Mouse (Mus musculus) pancreas, adult 10 weeks (tissue): ENCODE data around the gene Cdc5l. TPM values are rescaled to one million over a fixed set of nuclear protein-coding genes. Genes with fewer than 3 reads are reported as not detected.

ENCODE experiments used
- polyA plus RNA-seq: library from polyadenylated mRNA; stranded (reverse); fragments of 350-450 nt; fragmentation: Illumina TruSeq; extraction: RNeasy Lipid Tissue Mini Kit (QIAGEN cat#74804); gene quantifications from one replicate; pipeline ENCODE4 v1.2.3, GENCODE M21; 2015; ENCODE audit warnings: low read depth, low replicate concordance; ENCODE audit not compliant: insufficient read depth

Cdc5l gene
- 8.1 TPM for polyA plus RNA-seq

DNA sequence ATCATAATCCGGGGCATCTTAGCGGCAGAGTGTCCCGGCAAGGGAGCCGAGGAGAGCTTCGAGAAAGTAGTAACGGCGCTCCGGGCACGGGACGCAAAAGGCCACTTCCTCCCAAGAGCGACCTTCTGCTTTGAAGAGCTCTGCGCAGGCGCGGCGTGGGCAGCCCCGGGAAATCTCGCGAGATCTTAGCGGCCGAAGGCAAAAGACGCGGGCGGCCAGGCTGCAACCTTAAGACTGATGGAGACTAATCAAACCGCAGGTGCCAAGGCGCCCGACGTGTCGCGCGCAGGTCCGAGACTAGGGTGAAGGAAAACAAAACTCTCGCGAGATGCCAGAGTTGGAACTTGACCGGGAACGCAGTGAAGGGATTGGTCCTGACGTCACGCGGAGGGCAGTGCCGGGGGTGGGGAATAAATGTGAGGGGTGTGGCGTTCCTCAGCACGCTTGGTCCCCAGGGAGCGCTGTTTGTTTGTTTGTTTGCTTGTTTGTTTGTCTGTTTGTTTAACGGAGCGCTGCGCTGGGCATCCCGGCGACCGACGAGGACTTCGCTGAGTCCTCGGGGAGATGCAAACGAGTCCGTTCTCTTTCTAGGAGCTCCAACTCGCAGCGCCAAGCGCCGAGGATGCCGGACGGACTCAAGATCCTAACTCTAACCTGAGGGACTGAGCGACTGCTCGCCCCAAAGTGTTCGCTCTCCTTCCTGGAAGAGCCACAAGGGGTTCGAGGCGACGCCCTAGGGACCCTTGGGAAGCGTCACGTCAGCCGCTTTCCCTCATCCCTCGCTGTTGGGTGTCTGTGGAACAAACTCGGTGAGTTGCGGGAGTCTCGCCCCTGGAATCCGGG lies at the start of gene Cdc5l:
Gene Cdc5l, minus strand, starts transcription at position 319 of the 843 bp plus-strand sequence.

DNA sequence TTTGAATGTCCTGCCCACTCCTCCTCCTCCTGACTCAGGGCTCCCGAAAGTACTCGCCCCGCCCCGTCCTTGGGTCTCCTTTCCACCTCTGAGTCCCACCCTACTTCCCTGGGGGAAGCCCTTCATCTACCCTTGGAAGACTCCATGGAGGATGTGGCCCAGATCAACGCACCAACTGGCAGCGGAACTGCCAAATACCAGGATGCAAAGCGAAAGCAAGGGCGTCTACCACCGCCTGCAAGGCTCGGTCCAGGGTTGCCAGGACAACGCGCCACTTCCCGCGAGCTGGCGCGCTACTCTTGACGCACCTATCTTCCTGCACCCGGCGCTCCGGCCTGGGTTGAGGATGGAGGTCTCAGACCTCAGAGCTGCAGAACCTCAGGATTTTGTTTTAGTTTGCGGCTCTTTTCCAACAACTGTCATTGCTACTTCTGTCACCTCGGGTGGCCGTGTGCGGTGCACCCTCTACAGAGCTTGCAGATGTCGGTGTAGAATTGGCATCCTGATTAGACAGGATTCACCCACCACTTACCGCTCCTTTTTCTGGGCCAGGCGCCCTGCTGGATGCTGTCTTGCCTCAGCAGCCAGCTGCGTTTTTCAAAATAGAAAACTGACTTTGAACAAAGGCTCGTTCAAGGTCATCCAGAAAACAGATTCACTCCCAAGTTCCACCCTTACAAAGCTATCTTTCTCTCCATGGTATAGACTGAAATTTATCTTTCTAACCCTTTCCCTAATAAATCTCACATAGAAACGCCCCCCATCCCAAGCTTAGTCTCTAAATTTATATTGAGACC lies 41.3 kb upstream of the Cdc5l start, which contains the start of gene Spats1:
Gene Spats1, minus strand, starts transcription at position 747 of the 797 bp plus-strand sequence.

Other genes with a start within 250 kb of the Cdc5l start
- not detected for gene Spats1, start 41.7 kb upstream of the Cdc5l start, polyA plus RNA-seq
- 2.8 TPM for gene Aars2, start 73.1 kb upstream of the Cdc5l start, polyA plus RNA-seq
- gene Tcte1, start 89.7 kb upstream of the Cdc5l start, polyA plus RNA-seq = not detected
- not detected for gene Tmem151b, start 115.9 kb upstream of the Cdc5l start, polyA plus RNA-seq
- gene Nfkbie, start 122.0 kb upstream of the Cdc5l start, polyA plus RNA-seq = 1.4 TPM
- gene Slc35b2, start 130.1 kb upstream of the Cdc5l start, polyA plus RNA-seq = 11.9 TPM
- gene Hsp90ab1, start 139.5 kb upstream of the Cdc5l start, polyA plus RNA-seq = 166 TPM
- gene Slc29a1, start 165.9 kb upstream of the Cdc5l start, polyA plus RNA-seq = 35.0 TPM
- gene Mymx, start 168.4 kb upstream of the Cdc5l start, polyA plus RNA-seq = not detected
- gene Capn11, start 225.6 kb upstream of the Cdc5l start, polyA plus RNA-seq = 0.61 TPM